Comparison of ENCODE assay signal across 8 mouse cellular contexts in genomic region chr2:68860391-68860790, GRCm38 (mm10). TPM values are rescaled to one million over a fixed set of nuclear protein-coding genes. Genes with fewer than 3 reads are reported as not detected.
DNase-seq lines count a peak whose midpoint lies in the region; ATAC-seq lines count a peak whose summit lies in the region.

No protein-coding gene starts in this region.

- H3K9ac ChIP-seq in kidney, embryonic 14.5 days (ENCODE audit: low read depth, low read length), result no peak overlapping the region
- H3K9ac ChIP-seq in forebrain, embryonic 11.5 days (ENCODE audit: low read length), result no peak overlapping the region; the same call in 1 of the 2 replicates
- H3K9ac ChIP-seq in limb, embryonic 13.5 days, result peak overlapping the region; percentile 89; the same call in 1 of the 2 replicates
- H3K9ac ChIP-seq in neural tube, embryonic 13.5 days, result no peak overlapping the region

- H3K36me3 ChIP-seq in kidney, embryonic 14.5 days (ENCODE audit: control insufficient read depth, insufficient read depth, low read length), result no peaks in the 10 kb centered on the region
- H3K36me3 ChIP-seq in forebrain, embryonic 11.5 days (ENCODE audit: control insufficient read depth, insufficient read depth, low read length), result no peaks in the 10 kb centered on the region
- no peaks in the 10 kb centered on the region for H3K36me3 ChIP-seq in limb, embryonic 13.5 days
- H3K36me3 ChIP-seq in neural tube, embryonic 13.5 days, result no peaks in the 10 kb centered on the region

- peak overlapping the region; percentile 74; the same call in 1 of the 2 replicates for H3K4me3 ChIP-seq in kidney, embryonic 14.5 days (ENCODE audit: low read length)
- peak overlapping the region; percentile 78 for H3K4me3 ChIP-seq in forebrain, embryonic 11.5 days (ENCODE audit: low read depth, low read length)
- peak overlapping the region; percentile 90; the same call in 1 of the 2 replicates for H3K4me3 ChIP-seq in limb, embryonic 13.5 days
- H3K4me3 ChIP-seq in neural tube, embryonic 13.5 days, result peak overlapping the region; percentile 94

- no peak for DNase-seq in kidney, postnatal 25 days
- no peak for DNase-seq in forebrain, embryonic 11.5 days (ENCODE audit: low spot score)
- DNase-seq in urinary bladder, adult 18-20 months (ENCODE audit: low spot score in 2 of 2), result no peak
- DNase-seq in testis, postnatal 10 days (ENCODE audit: low spot score), result no peak

- WGBS in kidney, embryonic 14.5 days, result 58% methylated on average over 2 of the region's 2 CpGs
- WGBS in forebrain, embryonic 11.5 days, result 72% methylated on average over 2 of the region's 2 CpGs
- WGBS in limb, embryonic 13.5 days, result 52% methylated on average over 2 of the region's 2 CpGs
- WGBS in neural tube, embryonic 13.5 days, result 63% methylated on average over 2 of the region's 2 CpGs

- H3K4me2 ChIP-seq in kidney, embryonic 14.5 days (replicated peaks; ENCODE audit: low read depth, low read length), result peak overlapping the region; percentile 80
- H3K4me2 ChIP-seq in forebrain, embryonic 11.5 days (ENCODE audit: low read depth, low read length, severe bottlenecking), result peak overlapping the region; percentile 83; the same call in 1 of the 2 replicates
- peak overlapping the region; percentile 76 for H3K4me2 ChIP-seq in limb, embryonic 13.5 days (replicated peaks)
- H3K4me2 ChIP-seq in neural tube, embryonic 13.5 days, result peak overlapping the region; percentile 76

- no peaks in the 10 kb centered on the region for H3K9me3 ChIP-seq in kidney, embryonic 14.5 days (ENCODE audit: control insufficient read depth, low read length)
- H3K9me3 ChIP-seq in forebrain, embryonic 11.5 days (ENCODE audit: control insufficient read depth, low read length), result no peaks in the 10 kb centered on the region
- 0 out of 2 replicates have a peak, but pooled peaks cover 3% of the 10 kb centered on the region for H3K9me3 ChIP-seq in limb, embryonic 13.5 days
- H3K9me3 ChIP-seq in neural tube, embryonic 13.5 days, result no peaks in the 10 kb centered on the region

- no peak overlapping the region for H3K27ac ChIP-seq in kidney, embryonic 14.5 days (ENCODE audit: low read depth, low read length)
- no peak overlapping the region for H3K27ac ChIP-seq in forebrain, embryonic 11.5 days (ENCODE audit: low read depth, low read length)
- no peak overlapping the region for H3K27ac ChIP-seq in limb, embryonic 13.5 days
- no peak overlapping the region for H3K27ac ChIP-seq in neural tube, embryonic 13.5 days (replicated peaks)

- no peak for ATAC-seq in kidney, embryonic 14.5 days (ENCODE audit: low FRiP score, low TSS enrichment)
- no peak for ATAC-seq in forebrain, embryonic 11.5 days (replicated peaks; ENCODE audit: low FRiP score)
- ATAC-seq in limb, embryonic 13.5 days (ENCODE audit: low FRiP score, low read depth), result no peak
- ATAC-seq in neural tube, embryonic 13.5 days (ENCODE audit: low read depth), result no peak
- no peak for ATAC-seq in granulocyte monocyte progenitor cell, adult 5-6 weeks (replicated peaks; ENCODE audit: poor library complexity, severe bottlenecking)

- no peaks in the 10 kb centered on the region for H3K27me3 ChIP-seq in kidney, embryonic 14.5 days (ENCODE audit: control insufficient read depth, insufficient read depth, low read length)
- H3K27me3 ChIP-seq in forebrain, embryonic 11.5 days (ENCODE audit: control insufficient read depth, insufficient read depth, low read length), result peaks cover 2% of the 10 kb centered on the region; the same call in 1 of the 2 replicates
- H3K27me3 ChIP-seq in limb, embryonic 13.5 days, result peaks cover 6% of the 10 kb centered on the region; the same call in 1 of the 2 replicates
- peaks cover 11% of the 10 kb centered on the region for H3K27me3 ChIP-seq in neural tube, embryonic 13.5 days

- H3K4me1 ChIP-seq in kidney, embryonic 14.5 days (ENCODE audit: control insufficient read depth, insufficient read depth, low read length), result no peaks in the 10 kb centered on the region; the same call in 1 of the 2 replicates
- no peaks in the 10 kb centered on the region for H3K4me1 ChIP-seq in forebrain, embryonic 11.5 days (replicated peaks; ENCODE audit: control insufficient read depth, insufficient read depth, low read length)
- H3K4me1 ChIP-seq in limb, embryonic 13.5 days, result peaks cover 15% of the 10 kb centered on the region
- H3K4me1 ChIP-seq in neural tube, embryonic 13.5 days (replicated peaks), result peaks cover 33% of the 10 kb centered on the region

RNA-seq across cellular contexts. Expression of gene Cers6, which starts 0.8 kb away (rescaled TPM):
- 34.0 and 46.7 TPM in 2 replicates for polyA plus RNA-seq in kidney, embryonic 14.5 days (2014; fragmentation: Nextera tagmentation; extraction: Ambion mirVana)
- polyA plus RNA-seq in forebrain, embryonic 11.5 days (2014; fragmentation: Nextera tagmentation; extraction: Ambion mirVana), result 32.3 and 34.6 TPM in 2 replicates
- polyA plus RNA-seq in limb, embryonic 13.5 days (2015; fragmentation: Nextera tagmentation; extraction: Ambion mirVana), result 26.1 and 28.3 TPM in 2 replicates
- polyA plus RNA-seq in neural tube, embryonic 13.5 days (2015; fragmentation: Nextera tagmentation; extraction: Ambion mirVana), result 60.2 and 60.3 TPM in 2 replicates
- 88.6 and 93.7 TPM in 2 replicates for total RNA-seq in granulocyte monocyte progenitor cell, adult 5-6 weeks (2014; fragmentation: Nextera tagmentation)
- 39.2 and 39.3 TPM in 2 replicates for total RNA-seq in granulocyte monocyte progenitor cell, adult 5-6 weeks (2017)
